Mouse (Mus musculus) brain, embryonic 14.5 days (tissue): ENCODE measurements around the gene Nrxn2. TPM values are rescaled to one million over a fixed set of nuclear protein-coding genes. Genes with fewer than 3 reads are reported as not detected.

Experiments used
- DNase-seq: peaks from one replicate; pipeline ENCODE4 v3.0.0-alpha.2; 2011; ENCODE audit warnings: low read depth
- CTCF ChIP-seq: fragments of 200-500 bp; IDR thresholded peaks from 2 replicates; pipeline ENCODE4 v1.5.1; 2012; ENCODE audit warnings: inconsistent platforms, mild to moderate bottlenecking, moderate library complexity, borderline replicate concordance; ENCODE audit not compliant: insufficient read depth, insufficient read length; ENCODE audit errors: extremely low read depth
- POLR2A ChIP-seq: fragments of 200-500 bp; IDR thresholded peaks from 2 replicates; pipeline ENCODE4 v1.6.1; 2012; ENCODE audit warnings: mild to moderate bottlenecking, inconsistent platforms, borderline replicate concordance; ENCODE audit not compliant: poor library complexity, insufficient read depth, insufficient read length, severe bottlenecking; ENCODE audit errors: extremely low read depth
- polyA plus RNA-seq: library from polyadenylated mRNA; depleted of rRNA; stranded (reverse); fragments of >200 nt; gene quantifications from 2 replicates; pipeline ENCODE4 v1.2.3, GENCODE M21; 2012

Nrxn2 gene
- polyA plus RNA-seq, 1 experiment, result 311 TPM

DNA sequence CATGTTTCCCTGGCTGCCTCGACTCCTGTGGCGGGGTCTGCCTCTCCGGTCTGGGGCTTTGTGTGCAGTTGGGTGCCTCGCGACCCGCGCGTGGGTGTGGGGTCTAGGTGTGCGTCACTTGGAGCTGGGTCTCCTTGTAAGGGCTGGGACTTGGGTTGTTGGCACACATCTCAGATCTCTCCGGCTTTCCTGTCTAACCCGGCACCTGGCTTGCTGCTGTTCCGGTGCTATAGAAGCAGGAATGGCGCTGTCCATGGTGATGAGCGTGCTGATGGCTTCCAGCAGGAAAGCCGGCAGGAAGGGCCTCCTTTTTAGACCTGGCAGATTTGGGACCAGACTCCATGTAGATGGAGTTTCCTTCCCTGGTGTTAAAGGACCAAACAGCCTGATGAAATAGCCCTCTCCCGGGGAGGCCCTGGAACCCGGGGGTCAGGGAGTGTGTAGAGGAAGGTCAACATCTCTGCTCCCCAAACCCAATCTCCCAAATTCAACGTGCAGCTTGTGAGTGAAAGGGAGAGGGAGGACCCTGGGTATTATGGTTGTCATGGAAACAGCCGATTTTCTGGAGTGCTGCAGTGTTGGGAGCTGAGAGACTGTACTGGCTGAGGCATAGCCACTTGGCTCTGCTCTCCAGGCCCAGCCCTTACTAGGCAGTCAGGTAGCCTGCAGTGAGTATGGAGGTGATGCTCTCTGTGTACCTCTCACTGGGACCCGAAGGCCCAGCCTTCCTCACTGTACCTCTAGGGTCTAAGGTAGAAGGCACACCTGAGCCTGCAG, 84.2 kb downstream of the Nrxn2 start:
- peak; percentile 90 for DNase-seq
- TF ChIP-seq POLR2A, result no peak
- no peak for TF ChIP-seq CTCF

DNA sequence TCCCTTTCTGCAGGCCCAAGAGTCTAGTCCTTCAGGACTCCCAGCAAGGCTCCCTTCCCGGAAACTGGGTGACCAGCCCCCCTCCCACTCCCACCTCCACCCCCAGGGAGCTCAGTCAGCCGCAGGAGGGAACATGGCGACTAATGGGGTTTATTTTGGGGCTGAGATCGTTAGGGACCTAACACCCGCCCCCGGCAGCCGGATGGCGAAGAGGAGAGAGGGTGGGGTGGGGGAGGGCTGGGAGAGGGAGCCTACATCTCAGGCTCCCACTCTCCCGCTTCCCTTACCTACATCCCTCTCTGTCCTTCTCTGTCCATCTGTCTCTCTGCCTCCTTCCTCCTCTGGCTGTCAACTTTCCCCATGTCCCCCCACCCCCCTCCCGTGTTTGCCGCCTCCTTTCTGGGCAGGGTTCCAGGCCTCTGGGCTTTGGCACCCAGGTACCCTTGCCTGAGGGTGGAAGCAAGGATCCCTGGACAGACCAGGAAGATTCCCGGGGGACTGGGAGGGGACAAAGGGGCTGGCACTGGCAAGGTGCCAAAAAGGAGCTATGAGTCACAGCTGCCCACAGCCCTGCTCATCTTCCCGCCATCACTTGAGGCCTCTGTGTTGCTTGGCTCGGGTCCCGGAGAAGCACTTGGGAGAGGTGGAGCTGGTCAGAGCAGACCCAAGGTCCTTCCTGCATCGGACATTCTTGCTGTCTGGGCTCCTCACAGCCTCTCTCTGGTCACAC, 85.6 kb downstream of the Nrxn2 start:
- no peak for TF ChIP-seq CTCF

DNA sequence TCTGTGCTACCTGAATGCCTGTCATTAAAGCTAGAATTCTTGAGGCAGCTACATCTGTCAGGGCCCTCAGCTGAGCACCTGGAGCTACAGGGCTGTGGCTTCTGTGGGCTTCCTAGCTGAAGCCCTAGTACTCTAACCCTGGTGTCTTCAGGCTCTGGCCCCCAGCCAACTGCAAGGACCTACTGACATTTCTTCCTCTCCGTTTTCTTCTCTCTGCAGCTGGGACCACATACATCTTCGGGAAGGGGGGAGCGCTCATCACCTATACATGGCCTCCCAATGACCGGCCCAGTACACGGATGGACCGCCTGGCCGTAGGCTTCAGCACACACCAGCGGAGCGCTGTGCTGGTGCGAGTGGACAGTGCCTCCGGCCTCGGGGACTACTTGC, 86.1 kb downstream of the Nrxn2 start:
- no peak for TF ChIP-seq CTCF
- TF ChIP-seq POLR2A, result no peak
- no peak for DNase-seq

More for the DNA sequence above, 85.6 kb downstream of the Nrxn2 start:
- peak; percentile 66 for DNase-seq

DNA sequence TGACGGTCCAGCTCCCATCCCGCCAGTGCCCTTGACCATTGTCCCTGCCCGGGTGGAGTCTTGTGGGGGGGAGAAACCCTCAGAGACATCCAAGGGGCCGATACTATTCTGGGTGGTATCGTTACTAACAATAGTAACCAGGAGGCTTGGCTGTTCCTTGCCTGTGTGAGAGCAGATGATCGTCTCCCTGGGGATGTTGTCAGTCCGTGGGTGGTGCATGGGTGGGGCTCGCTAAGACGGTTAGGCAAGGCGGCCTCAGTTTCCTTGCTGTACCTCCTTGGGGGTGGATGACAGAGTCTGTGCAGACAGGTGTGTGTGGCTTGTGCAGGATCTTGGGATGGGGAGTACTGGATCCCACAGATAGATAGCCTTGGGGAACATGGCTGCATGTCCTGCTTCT, 88.9 kb downstream of the Nrxn2 start:
- TF ChIP-seq POLR2A (no peak), CTCF (no peak)
- no peak for DNase-seq

DNA sequence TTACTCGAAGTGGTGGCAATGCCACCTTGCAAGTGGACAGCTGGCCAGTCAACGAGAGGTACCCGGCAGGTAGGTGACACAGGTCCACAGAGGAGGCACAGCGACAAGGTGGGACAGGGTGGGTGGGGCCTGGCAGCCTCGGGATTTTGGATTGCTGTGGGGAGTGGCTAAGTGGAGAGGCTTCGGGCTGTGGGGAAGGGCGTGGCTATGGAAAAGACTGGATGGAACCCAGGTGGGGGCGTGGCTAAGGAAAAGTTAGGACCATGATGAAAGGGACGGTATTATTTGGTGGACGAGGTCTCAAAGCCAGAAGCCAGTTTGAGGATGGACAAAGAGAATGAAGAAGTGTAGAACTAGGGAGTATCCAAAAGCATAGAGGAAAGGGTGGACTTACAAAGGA, 91.3 kb downstream of the Nrxn2 start:
- TF ChIP-seq POLR2A, result no peak
- no peak for TF ChIP-seq CTCF
- DNase-seq, result no peak

DNA sequence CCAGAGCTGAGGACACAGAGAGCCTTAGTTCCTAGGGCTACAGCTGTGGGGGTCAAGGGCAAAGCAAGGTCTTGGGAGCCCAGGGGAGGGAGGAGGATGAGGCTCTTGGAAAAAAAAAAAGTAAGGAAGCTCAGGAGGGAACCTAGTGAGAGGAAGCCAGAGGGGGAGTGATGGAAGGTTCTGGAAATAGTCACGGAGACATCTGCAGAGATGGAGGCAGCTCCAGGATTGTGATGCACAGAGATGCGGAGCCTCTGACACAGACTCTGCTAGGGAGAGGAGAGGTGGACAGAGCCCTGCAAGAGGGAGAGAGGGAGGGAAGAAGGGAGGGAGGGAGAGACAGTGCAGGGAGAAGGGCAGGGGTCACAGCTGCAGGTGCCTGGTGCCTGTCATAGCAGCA, 92.0 kb downstream of the Nrxn2 start:
- no peak for DNase-seq
- TF ChIP-seq POLR2A (no peak), CTCF (no peak)

DNA sequence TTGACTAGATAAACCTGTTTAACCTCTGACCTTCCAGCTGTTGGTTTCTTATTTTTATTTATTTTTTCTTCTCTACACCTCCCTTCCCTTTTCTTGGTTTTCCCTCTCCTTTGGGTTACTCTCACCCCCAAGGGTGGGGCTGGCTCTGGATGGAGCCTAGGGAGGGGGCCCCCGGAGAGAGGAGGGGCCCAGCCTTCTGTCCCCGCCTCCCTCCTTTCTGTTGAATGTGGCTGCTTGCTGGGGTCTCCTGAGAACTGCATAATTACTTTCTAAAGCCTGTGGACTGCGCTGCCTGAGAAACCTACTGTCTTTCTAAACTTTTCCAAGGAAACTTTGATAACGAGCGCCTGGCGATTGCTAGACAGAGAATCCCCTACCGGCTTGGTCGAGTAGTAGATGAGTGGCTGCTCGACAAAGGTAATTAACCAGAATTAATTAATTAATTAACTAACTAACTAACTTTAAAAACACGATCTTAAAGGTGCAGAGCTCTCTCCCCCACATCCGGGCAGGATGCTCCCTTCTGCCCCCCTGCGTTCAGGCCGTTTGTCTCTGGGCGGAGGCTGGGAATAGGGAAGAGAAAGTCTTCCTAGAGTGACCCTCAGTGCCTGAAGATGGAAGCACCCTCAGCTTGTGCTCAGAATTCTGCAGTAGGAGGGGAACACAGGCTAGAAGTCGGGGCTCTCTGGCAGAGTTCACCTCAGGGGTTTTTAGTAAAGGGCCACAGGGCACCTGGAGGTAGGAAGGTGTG, 95.0 kb downstream of the Nrxn2 start:
- no peak for DNase-seq
- no peak for TF ChIP-seq POLR2A
- TF ChIP-seq CTCF, result no peak

DNA sequence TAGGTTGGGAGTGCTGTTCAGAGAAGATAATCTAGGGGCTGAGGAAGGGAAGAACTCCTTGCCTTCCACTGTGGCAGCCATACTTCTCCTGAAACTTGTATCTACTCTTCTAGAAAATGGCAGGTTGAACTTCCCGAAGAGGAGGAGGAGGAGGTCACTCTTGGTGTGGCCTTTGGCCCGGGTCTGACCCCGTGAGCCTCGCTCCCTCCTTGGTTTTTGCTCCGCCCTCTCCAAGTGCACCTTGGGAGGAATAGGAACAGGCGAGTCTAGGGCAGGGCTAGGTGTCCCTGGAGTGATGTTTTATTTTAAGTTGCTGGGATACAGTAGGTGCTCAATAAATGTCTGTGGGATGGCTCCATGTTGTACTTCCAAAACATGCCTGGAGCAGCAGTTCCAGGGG, 96.4 kb downstream of the Nrxn2 start:
- no peak for TF ChIP-seq POLR2A
- TF ChIP-seq CTCF, result no peak
- no peak for DNase-seq

DNA sequence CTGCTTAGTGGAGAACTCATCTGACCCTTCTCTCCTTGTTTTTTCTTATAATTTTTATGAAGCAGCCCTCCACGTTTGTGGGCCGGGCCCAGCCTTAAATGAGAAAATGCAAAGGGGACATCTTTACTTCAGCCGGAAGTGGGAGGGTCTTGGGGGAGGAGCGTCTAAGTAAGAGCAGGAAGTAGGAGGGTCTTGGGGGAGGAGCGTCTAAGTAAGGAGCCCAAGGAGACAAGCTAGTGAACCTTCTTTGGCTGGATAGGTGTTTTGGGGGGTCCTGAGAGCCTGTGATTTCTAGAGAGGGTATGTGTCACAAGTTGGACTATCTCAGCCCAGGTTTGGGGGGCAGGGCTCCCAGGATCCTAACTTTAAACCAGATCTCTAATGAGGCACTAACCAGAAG, 96.9 kb downstream of the Nrxn2 start:
- DNase-seq, result no peak
- no peak for TF ChIP-seq POLR2A
- no peak for TF ChIP-seq CTCF

DNA sequence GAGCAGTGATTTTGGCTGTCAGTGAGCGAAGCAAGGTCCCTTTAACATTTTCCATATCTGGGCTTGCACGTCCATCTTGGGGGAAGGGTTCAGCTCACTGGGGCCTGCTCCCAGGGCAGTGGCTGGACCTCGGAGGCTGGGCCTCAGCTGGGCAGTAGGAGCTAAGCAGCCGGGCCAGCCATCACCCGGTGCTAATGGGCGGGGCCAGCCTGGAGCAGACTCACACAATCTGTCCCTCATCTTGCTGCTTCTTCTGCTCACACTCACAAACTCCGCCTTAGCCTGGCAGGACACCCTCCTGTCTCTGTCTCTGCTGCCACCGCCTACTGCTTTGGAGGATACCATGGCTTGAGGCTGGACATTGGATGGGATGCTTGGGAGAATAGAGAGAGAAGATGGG, 97.6 kb downstream of the Nrxn2 start:
- DNase-seq, result no peak
- TF ChIP-seq POLR2A, result no peak
- TF ChIP-seq CTCF, result no peak

DNA sequence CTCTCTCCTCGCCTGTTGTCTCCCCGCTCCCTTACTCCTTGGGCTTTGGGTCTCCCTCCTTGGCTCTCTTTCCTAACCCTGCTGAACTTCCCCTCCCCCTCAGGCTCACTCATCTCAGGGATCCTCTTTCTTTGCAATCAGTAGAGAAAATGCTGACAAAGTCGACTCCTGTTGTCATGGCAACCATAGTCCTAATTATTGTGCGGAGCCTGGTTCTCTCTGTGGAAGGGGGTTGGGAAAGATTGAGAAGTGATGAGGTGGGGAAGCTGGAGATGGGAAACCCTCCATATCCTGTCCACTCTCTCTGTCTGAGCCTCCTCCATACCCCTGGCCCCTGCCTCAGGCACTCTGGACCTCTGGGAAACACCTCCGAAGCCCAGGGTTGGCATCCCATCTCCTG, 100.1 kb downstream of the Nrxn2 start:
- TF ChIP-seq POLR2A, result no peak
- no peak for TF ChIP-seq CTCF
- DNase-seq, result peak; percentile 94
